Mouse (Mus musculus): ENCODE data around the gene AL731706.1. TPM values are rescaled to one million over a fixed set of nuclear protein-coding genes. Genes with fewer than 3 reads are reported as not detected.
"Not testable (repeated sequence)": the region's sequence is repeated elsewhere in the genome, so short reads cannot be mapped to it uniquely, and the experiment has no call there.

The AL731706.1 gene
- polyA plus RNA-seq, 1 experiment from 2014 or later, result 21.9 TPM

DNA sequence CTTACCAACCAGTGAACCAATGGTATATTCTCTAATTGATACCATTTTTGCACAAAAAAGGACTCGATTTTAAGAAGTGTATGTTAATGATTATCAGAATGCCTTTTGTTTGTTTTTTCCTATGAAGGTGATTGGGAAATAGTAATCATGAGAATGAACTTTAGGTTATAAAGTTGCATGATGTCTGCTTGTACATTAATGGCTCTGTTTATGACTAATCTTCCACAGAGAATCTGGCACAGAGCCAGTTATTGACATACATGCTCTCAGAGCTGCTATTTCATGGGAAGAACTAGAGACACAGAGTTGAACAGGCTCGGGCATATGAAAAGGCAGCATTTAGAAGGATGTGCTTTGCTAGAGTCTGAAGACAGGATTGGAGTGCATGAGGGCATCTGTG, 4.9 kb upstream of the AL731706.1 start:
- Histone ChIP-seq H3K36me3 (no peaks in the 10 kb centered on the region), H3K4me3 (no peak overlapping the region), H3K27me3 (no peaks in the 10 kb centered on the region), H3K4me2 (no peak overlapping the region), H3K9ac (no peak overlapping the region), H3K4me1 (replicated peaks) (peaks cover 8% of the 10 kb centered on the region; the same call in 1 of the 2 replicates), H3K9me3 (no peaks in the 10 kb centered on the region), H3K27ac (replicated peaks) (no peak overlapping the region)
- ATAC-seq (ENCODE audit: low FRiP score, low read depth), result no peak
- 77% methylated on average over 2 of the region's 2 CpGs for WGBS

DNA sequence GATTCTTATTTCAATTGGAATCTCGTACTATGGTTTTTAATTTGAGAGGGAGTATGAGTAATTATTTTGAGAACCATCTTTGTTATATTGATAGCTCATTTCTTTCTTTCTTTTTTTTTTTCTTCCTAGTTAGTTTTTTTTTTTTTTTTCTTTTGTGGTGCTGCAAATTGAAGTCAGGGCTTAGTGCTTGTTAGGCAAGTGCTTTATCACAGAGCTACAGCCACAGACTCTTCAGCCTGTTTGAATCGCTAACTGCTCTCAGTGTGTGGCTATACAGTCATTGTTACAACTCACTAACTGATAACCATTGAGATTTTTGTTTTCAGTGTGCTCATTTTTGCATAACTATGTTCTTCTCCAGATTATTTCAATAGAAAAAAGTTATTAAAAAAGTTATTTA, 3.3 kb upstream of the AL731706.1 start:
- 60% methylated on average over 2 of the region's 2 CpGs for WGBS
- H3K9ac ChIP-seq, result no peak overlapping the region
- H3K4me2 ChIP-seq, result no peak overlapping the region
- no peak overlapping the region for H3K27ac ChIP-seq (replicated peaks)
- H3K4me3 ChIP-seq, result no peak overlapping the region
- no peaks in the 10 kb centered on the region for H3K9me3 ChIP-seq
- no peaks in the 10 kb centered on the region for H3K27me3 ChIP-seq
- ATAC-seq (ENCODE audit: low FRiP score, low read depth), result no peak
- H3K4me1 ChIP-seq (replicated peaks), result peaks cover 18% of the 10 kb centered on the region
- H3K36me3 ChIP-seq, result no peaks in the 10 kb centered on the region

DNA sequence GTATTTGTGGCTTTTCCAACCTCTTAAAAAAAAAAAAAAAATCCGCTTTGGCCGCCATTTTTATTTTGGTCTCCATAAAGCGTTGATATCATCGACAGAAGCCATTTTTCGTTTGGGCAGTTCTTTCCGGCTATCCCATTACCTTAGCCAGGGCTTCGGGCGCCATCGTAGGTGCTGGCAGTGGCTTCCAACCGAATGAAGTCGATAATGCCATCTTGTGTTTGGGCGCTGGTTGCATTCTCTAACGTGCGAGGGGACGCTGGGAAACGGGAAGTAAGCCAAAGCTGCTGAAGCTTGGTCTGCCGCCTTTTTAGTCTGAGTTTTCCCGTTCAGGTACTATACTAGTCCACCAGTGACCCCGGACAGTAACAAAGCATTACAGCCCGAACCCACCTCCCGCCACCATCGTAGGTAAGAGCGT, 772 bp upstream of the AL731706.1 start:
- Histone ChIP-seq H3K4me3 (peak overlapping the region; percentile 69), H3K4me2 (peak overlapping the region; percentile 62), H3K36me3 (no peaks in the 10 kb centered on the region), H3K9ac (peak overlapping the region; percentile 68), H3K9me3 (no peaks in the 10 kb centered on the region), H3K4me1 (replicated peaks) (peaks cover 25% of the 10 kb centered on the region), H3K27me3 (no peaks in the 10 kb centered on the region), H3K27ac (replicated peaks) (peak overlapping the region; percentile 96)
- peak; percentile 84 for ATAC-seq (ENCODE audit: low FRiP score, low read depth)
- under 1% methylated on average over 23 of the region's 23 CpGs for WGBS

DNA sequence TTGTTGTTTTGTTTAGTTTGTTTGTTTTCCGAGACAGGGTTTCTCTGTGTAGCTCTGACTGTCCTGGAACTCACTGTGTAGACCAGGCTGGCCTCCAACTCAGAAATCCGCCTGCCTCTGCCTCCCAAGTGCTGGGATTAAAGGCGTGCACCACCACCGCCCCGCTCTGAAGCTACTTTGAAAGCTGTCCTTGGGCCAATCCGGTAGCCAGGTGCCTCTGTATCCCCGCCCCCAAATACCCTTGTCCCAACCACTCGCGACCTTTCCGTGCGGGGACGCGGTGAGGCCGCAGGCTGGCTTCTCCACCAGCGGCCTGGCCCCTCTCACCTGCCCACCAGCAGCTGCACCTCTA, 497 bp downstream of the AL731706.1 start:
- peak overlapping the region; percentile 68 for H3K9ac ChIP-seq
- peak overlapping the region; percentile 69 for H3K4me3 ChIP-seq
- ATAC-seq (ENCODE audit: low FRiP score, low read depth), result peak; percentile 61
- peak overlapping the region; percentile 55 for H3K4me2 ChIP-seq
- H3K9me3 ChIP-seq, H3K27me3 ChIP-seq, H3K36me3 ChIP-seq: not testable (repeated sequence)
- H3K4me1 ChIP-seq (replicated peaks), result peaks cover 25% of the 10 kb centered on the region
- WGBS, result 5% methylated on average over 15 of the region's 15 CpGs
- H3K27ac ChIP-seq (replicated peaks), result peak overlapping the region; percentile 96

DNA sequence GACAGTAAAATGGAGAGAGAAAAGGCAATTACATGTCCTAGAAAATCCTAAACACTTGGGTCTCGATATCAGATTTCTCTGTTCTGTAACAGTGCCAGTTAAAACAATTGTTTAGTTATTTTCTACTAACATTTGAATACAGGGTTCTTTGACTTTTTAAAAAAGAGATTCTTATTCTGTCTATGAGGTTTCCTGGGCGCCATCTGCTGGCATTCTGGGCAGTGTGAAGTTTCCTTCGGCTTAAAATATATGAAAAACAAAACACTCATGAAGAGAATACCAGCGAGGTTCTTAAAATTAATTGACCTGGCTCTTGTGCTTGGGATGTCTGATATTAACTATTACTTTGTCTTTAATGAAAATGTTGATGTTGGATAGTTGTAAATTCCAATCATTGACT, 4.3 kb downstream of the AL731706.1 start:
- 57% methylated on average over 4 of the region's 4 CpGs for WGBS
- Histone ChIP-seq H3K9me3 (no peaks in the 10 kb centered on the region), H3K4me2 (no peak overlapping the region), H3K9ac (no peak overlapping the region), H3K4me3 (no peak overlapping the region), H3K27me3 (no peaks in the 10 kb centered on the region), H3K36me3 (peaks cover 21% of the 10 kb centered on the region), H3K4me1 (replicated peaks) (peaks cover 17% of the 10 kb centered on the region), H3K27ac (replicated peaks) (no peak overlapping the region)
- no peak for ATAC-seq (ENCODE audit: low FRiP score, low read depth)

DNA sequence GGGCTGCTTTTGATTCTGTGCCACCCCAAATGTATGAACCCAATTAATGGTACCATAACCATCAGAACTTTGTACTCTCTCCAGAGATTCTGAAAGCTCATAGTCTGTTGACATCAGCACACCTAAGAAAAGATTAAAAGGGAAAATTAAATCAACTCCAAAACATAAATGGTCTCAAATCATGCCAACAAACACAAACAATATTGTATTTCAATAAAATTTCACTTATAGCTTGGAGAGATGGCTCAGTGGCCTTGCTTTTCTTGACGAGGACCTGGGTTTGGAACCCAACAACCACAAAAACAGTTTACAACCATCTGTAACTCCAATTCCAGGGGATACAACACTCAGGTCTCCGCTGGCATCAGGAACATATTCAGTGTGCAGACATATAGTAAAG, 5.6 kb downstream of the AL731706.1 start, which contains the start of gene AL731706.2:
Gene AL731706.2 (minus strand): TSS at position 101 of the 400 bp plus-strand sequence.
- 97% methylated on average over 2 of the region's 2 CpGs for WGBS
- Histone ChIP-seq H3K27me3 (no peaks in the 10 kb centered on the region), H3K9ac (no peak within 1 kb of the TSS), H3K27ac (replicated peaks) (no peak within 1 kb of the TSS), H3K4me2 (no peak within 1 kb of the TSS), H3K9me3 (no peaks in the 10 kb centered on the region), H3K4me3 (no peak within 1 kb of the TSS), H3K36me3 (peaks cover 32% of the 10 kb centered on the region), H3K4me1 (replicated peaks) (peaks cover 16% of the 10 kb centered on the region)
- no peak for ATAC-seq (ENCODE audit: low FRiP score, low read depth)

DNA sequence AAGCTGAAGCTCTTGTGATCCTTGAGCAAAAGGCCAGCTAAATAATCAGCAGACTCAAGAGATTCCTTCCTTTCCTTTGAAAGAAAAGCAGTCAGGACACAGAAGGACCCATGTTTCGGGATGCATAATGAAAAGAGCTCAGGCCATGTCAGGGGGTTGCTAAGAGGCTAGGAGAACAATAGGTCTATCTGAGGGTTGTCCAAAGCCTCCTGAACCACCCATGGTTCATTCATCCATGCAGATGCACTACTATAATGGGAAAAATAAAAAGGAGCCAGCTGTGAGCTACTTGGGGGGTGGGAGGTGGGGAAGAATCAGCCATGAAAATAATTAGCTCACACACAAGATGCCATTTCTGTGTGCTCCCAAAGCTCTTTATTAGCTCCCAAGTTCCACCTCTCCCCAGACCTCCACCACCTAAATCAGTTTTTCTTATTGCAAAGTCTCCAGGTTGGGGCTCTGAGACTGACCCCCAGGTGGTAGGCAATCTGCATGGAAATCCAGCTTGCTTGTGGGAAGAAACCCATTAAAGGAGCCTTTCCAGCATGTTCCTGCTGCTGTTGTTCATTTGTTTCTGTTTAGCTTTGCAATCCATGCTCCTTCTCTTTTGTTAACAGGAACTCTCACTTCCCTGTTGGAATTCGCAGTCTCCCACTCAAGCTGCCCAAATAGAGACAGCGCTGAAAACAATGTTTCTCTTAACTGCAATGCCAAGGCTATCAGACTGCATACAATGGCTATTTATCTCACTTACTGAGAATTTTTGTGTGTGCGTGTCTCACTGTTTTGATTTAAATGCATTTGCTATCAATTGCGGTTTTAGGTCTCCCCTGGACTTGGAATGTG, 36.4 kb downstream of the AL731706.1 start:
- Histone ChIP-seq H3K9me3 (no peaks in the 10 kb centered on the region), H3K9ac (no peak overlapping the region), H3K4me1 (replicated peaks) (peaks cover 14% of the 10 kb centered on the region), H3K36me3 (no peaks in the 10 kb centered on the region), H3K27ac (replicated peaks) (peak overlapping the region; percentile 45), H3K27me3 (no peaks in the 10 kb centered on the region), H3K4me3 (no peak overlapping the region), H3K4me2 (peak overlapping the region; percentile 5; the same call in 1 of the 2 replicates)
- no peak for ATAC-seq (ENCODE audit: low FRiP score, low read depth)
- WGBS, result 12% methylated on average over 5 of the region's 5 CpGs

DNA sequence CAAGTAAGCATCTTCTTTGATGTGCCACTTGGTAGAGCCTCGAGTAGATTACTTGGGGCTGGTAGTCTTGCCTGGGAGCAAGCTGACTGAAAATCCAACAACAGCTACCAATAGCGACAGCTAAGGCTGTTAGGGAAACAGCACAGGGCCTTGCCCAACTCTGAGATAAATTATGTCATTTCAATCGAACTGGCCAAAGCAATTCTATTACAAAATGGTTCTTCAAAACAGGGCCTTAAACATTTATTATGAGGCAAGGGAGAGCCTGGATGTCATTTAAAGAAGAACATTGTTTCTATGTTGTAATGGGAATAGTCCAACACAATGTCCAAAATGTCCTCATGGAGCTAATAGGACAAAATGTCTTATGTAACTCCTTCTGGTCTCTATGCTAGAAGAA, 40.8 kb downstream of the AL731706.1 start:
- no peaks in the 10 kb centered on the region for H3K36me3 ChIP-seq
- no peaks in the 10 kb centered on the region for H3K9me3 ChIP-seq
- 75% methylated on average over 3 of the region's 3 CpGs for whole genome bisulfite sequencing
- no peak overlapping the region for H3K27ac ChIP-seq (replicated peaks)
- no peak for ATAC-seq (ENCODE audit: low FRiP score, low read depth)
- H3K4me3 ChIP-seq, result no peak overlapping the region
- H3K27me3 ChIP-seq, result no peaks in the 10 kb centered on the region
- peaks cover 14% of the 10 kb centered on the region for H3K4me1 ChIP-seq (replicated peaks)
- no peak overlapping the region for H3K4me2 ChIP-seq
- H3K9ac ChIP-seq, result no peak overlapping the region

DNA sequence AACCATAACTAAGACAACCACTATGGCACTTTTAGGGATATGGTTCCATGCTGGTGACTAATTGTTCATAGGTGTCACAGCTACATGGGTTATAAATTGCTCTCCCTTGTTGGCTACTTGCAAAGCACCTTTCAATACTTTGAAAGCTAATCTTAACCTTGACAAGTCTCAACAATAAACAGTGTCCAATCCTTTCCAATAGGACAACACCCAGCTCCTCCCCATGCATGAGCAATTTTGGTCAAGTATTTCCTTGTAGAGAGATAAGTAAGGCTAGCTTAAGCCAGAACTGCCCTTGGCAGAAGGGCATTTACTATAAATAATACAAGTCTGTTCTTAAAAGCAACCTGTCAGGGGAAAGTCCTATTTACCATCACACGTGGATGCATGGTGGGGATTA, 53.2 kb downstream of the AL731706.1 start:
- Histone ChIP-seq H3K9ac (no peak overlapping the region), H3K36me3 (no peaks in the 10 kb centered on the region), H3K4me1 (replicated peaks) (no peaks in the 10 kb centered on the region), H3K9me3 (no peaks in the 10 kb centered on the region), H3K4me2 (no peak overlapping the region), H3K27me3 (no peaks in the 10 kb centered on the region), H3K4me3 (no peak overlapping the region), H3K27ac (replicated peaks) (no peak overlapping the region)
- no peak for ATAC-seq (ENCODE audit: low FRiP score, low read depth)
- 70% methylated on average over 1 of the region's 1 CpGs for WGBS

DNA sequence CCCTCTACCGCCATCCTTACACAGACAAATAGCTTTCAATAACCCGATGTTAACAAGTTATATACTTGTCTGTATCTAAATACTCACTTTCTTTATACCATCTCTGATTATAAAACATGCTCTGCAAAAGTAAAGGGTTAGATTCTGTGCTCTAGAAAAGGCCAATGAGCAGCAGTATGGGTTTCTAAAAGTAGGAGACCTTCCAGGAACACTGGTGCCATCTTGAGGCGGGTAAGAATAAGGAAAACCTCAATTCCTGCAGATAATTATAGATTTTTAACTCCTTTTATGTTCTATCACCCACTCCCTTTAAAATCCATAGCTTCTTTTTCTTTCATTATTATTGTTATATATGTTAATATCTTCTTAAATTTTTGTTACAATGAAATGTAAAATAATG, 55.3 kb downstream of the AL731706.1 start:
- Histone ChIP-seq H3K4me1 (replicated peaks) (no peaks in the 10 kb centered on the region), H3K4me2 (no peak overlapping the region), H3K27ac (replicated peaks) (no peak overlapping the region), H3K36me3 (no peaks in the 10 kb centered on the region), H3K9me3 (no peaks in the 10 kb centered on the region), H3K27me3 (no peaks in the 10 kb centered on the region), H3K9ac (no peak overlapping the region), H3K4me3 (no peak overlapping the region)
- 63% methylated on average over 3 of the region's 3 CpGs for WGBS
- ATAC-seq (ENCODE audit: low FRiP score, low read depth), result no peak

DNA sequence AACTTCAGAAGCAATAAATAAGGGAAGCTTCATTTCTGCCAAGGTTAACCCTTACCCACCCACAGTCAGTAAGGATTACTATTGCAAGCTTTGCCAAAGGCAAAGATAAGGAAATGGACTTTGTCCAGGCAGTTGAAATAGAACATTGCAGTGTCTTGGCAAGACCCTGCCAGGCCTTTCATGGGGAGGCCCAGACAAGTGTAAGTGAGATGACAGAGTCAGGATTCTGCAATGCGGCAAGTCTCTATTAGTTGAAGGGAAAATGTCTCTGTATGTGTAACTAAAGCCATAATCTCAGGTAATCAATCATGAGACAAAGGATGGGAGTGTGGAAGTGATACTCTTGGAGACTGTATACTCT, 56.5 kb downstream of the AL731706.1 start:
- Histone ChIP-seq H3K9ac (no peak overlapping the region), H3K4me1 (replicated peaks) (no peaks in the 10 kb centered on the region), H3K27ac (replicated peaks) (no peak overlapping the region), H3K36me3 (no peaks in the 10 kb centered on the region), H3K4me3 (no peak overlapping the region), H3K9me3 (no peaks in the 10 kb centered on the region), H3K27me3 (no peaks in the 10 kb centered on the region), H3K4me2 (no peak overlapping the region)
- no peak for ATAC-seq (ENCODE audit: low FRiP score, low read depth)
- WGBS, result 94% methylated on average over 1 of the region's 1 CpGs

DNA sequence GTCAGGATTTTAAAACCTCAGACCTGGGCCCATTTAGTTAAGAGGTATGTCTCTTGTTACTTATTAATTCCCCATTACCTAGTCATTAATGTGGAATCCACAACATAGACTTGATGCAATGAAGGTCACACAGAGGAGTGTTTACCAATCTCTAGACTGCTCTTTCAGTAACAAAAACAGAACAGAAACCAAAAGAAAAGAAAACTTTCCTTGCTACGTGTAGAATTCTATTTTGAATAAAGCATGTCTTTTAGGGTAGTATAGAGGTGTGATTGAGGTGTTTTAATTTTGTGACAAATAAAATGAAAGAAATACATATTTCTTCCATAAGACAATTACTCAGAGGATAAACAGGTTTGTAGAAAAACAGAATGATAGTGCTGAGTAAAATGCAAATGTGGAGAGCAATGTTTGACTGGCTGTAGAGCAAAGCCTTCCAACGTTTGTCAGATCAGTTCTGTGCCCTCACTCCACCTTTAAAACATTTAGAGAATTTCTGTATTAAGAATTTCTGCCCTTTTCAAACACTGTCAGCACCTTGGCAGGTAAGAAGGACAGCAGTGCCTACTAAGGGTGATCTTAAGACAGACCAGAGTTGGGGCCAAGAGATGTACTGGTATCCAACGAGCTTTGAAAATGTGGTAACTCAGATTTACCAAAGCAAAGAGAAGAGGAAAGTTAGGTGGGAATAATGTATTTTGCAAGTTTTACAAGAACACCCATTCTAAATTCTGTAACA, 57.0 kb downstream of the AL731706.1 start:
- Histone ChIP-seq H3K9ac (no peak overlapping the region), H3K27me3 (no peaks in the 10 kb centered on the region), H3K4me3 (no peak overlapping the region), H3K4me1 (replicated peaks) (no peaks in the 10 kb centered on the region), H3K36me3 (no peaks in the 10 kb centered on the region), H3K9me3 (no peaks in the 10 kb centered on the region), H3K4me2 (no peak overlapping the region), H3K27ac (replicated peaks) (no peak overlapping the region)
- WGBS, result 88% methylated on average over 3 of the region's 3 CpGs
- ATAC-seq (ENCODE audit: low FRiP score, low read depth), result no peak
